Mouse (Mus musculus) brain, embryonic 14.5 days (tissue): ENCODE data around the gene Krt80.

ENCODE experiments used
- CTCF ChIP-seq: fragments of 200-500 bp; IDR thresholded peaks from 2 replicates; pipeline ENCODE4 v1.5.1; 2012; ENCODE audit warnings: inconsistent platforms, mild to moderate bottlenecking, moderate library complexity, borderline replicate concordance; ENCODE audit not compliant: insufficient read depth, insufficient read length; ENCODE audit errors: extremely low read depth
- POLR2A ChIP-seq: fragments of 200-500 bp; IDR thresholded peaks from 2 replicates; pipeline ENCODE4 v1.6.1; 2012; ENCODE audit warnings: mild to moderate bottlenecking, inconsistent platforms, borderline replicate concordance; ENCODE audit not compliant: poor library complexity, insufficient read depth, insufficient read length, severe bottlenecking; ENCODE audit errors: extremely low read depth

DNA sequence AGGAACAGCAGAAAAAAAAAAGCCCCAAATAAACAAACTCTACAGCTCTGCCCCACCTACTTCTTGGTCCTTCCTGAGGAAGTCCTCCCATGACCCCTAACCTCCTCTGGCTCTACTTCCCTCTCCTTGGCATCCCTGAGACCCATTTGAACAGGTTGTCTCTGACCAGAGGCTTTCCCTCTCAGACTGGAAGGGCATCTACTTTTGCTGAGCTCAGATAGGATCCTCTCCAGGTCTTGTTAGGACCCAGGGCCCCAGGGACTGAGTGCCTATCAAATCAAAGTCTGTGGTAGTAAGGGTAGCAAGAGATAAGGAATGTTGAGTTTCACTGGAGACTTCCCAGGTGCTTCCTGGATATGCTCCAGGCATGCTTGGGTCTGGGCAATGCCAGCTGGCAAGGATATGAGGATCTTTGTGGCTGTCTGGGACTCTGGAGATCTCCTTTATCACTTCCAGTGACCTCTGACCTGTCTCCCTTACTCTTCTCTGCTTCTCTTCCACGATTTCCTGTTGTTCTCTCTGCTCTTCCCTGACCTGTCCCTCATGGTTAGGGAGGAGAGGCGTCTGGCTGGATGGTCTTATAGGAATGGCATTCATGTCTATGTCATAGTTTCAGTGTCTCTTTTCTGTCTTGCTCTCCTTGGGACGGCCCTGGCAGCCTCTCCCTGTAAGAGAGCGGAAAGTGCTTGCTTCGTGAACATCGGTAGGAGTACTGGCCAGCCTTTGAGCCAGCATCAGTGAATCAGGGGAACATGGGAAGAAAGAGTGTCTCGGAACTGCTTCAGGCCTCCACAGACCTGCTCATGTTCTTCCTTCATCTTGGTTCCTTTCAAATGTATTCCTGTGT is 2.4 kb upstream of the Krt80 start:
- no peak for TF ChIP-seq POLR2A
- no peak for TF ChIP-seq CTCF
